Mouse (Mus musculus) liver, embryonic 14.5 days (tissue): Measurements from ENCODE around the gene AC129217.1. TPM values are rescaled to one million over a fixed set of nuclear protein-coding genes. Genes with fewer than 3 reads are reported as not detected.

ENCODE experiments used
- ATAC-seq: fragments of 200-750 bp; cut with Nextera tagmentation; 2 replicates; pipeline ENCODE4 v1.8.0; 2017; ENCODE audit warnings: moderate number of reproducible peaks, mild to moderate bottlenecking, moderate library complexity; ENCODE audit not compliant: insufficient read depth
- DNase-seq, 3 experiments: peaks; one replicate each; pipeline ENCODE4 v3.0.0-alpha.2; 2012 to 2013; ENCODE audit warnings: low read depth in 3 of 3, low spot score in 3 of 3
- H3K27ac ChIP-seq: fragments of 300-500 bp; sonication (generic); 2 replicates; pipeline ENCODE4 v1.5.1; 2014; ENCODE audit warnings: moderate library complexity, mild to moderate bottlenecking, control low read depth, inconsistent platforms
- H3K27me3 ChIP-seq: fragments of 300-500 bp; sonication (generic); 2 replicates; pipeline ENCODE4 v1.6.1; 2014; ENCODE audit warnings: mild to moderate bottlenecking, low read length, moderate library complexity; ENCODE audit not compliant: control insufficient read depth, insufficient read depth
- H3K36me3 ChIP-seq: fragments of 300-500 bp; sonication (generic); replicated peaks from 2 replicates; pipeline ENCODE4 v1.6.1; 2014; ENCODE audit warnings: low read depth; ENCODE audit not compliant: control insufficient read depth, insufficient read depth
- H3K4me1 ChIP-seq, 2 experiments: fragments of 200-500 bp in 1 of 2; fragments of 300-500 bp in 1 of 2; sonication (generic) in 1 of 2; replicated peaks; 2 replicates each; pipeline ENCODE4 v1.6.1; 2012 to 2014; ENCODE audit warnings: antibody characterized with exemption in 1 of 2, inconsistent platforms in 1 of 2, low read length in 1 of 2; ENCODE audit not compliant: control insufficient read depth in 2 of 2, insufficient read depth in 2 of 2
- H3K4me2 ChIP-seq: fragments of 300-500 bp; sonication (generic); 2 replicates; pipeline ENCODE4 v1.6.1; 2014; ENCODE audit warnings: low read depth, mild to moderate bottlenecking, control low read depth, moderate library complexity
- H3K4me3 ChIP-seq, 2 experiments: fragments of 200-500 bp in 1 of 2; fragments of 300-500 bp in 1 of 2; sonication (generic) in 1 of 2; 2 replicates each; pipeline ENCODE4 v1.5.1; 2012 to 2014; ENCODE audit warnings: low read depth in 2 of 2, low read length in 2 of 2, mild to moderate bottlenecking in 2 of 2, control low read depth in 1 of 2, inconsistent platforms in 1 of 2, moderate library complexity in 1 of 2; ENCODE audit not compliant: insufficient read depth in 1 of 2
- H3K9ac ChIP-seq: fragments of 300-500 bp; sonication (generic); replicated peaks from 2 replicates; pipeline ENCODE4 v1.6.1; 2014; ENCODE audit warnings: mild to moderate bottlenecking, control low read depth, moderate library complexity
- H3K9me3 ChIP-seq: fragments of 300-500 bp; sonication (generic); 2 replicates; pipeline ENCODE4 v1.6.1; 2016; ENCODE audit warnings: low read length, mixed read lengths; ENCODE audit not compliant: control insufficient read depth
- CTCF ChIP-seq: IDR thresholded peaks from 2 replicates; pipeline ENCODE4 v1.5.1; 2016; ENCODE audit warnings: antibody characterized with exemption, low read depth, control low read depth
- EP300 ChIP-seq: IDR thresholded peaks from 2 replicates; pipeline ENCODE4 v1.6.1; 2016; ENCODE audit warnings: antibody characterized with exemption, low read depth
- WGBS: fragments of 180-500 bp; shearing (Covaris S2); extraction: QIAGEN DNeasy Blood & Tissue Kit; methylation state at CpG from one replicate; pipeline ENCODE4 v1.1.7; 2014; ENCODE audit not compliant: insufficient replicate concordance; 5-methylcytosine and 5-hydroxymethylcytosine counted together
- polyA plus RNA-seq, 2 experiments: library from polyadenylated mRNA; depleted of rRNA in 1 of 2; stranded (reverse) in 1 of 2; unstranded in 1 of 2; fragments of >200 nt; fragmentation: Nextera tagmentation in 1 of 2; extraction: Ambion mirVana in 1 of 2; gene quantifications; 2 replicates each; pipeline versions ENCODE4 v1.2.1 to v1.2.3; 2012 to 2014

AC129217.1 gene
- polyA plus RNA-seq, 2 experiments, result 1.3 TPM; not detected in 1

DNA sequence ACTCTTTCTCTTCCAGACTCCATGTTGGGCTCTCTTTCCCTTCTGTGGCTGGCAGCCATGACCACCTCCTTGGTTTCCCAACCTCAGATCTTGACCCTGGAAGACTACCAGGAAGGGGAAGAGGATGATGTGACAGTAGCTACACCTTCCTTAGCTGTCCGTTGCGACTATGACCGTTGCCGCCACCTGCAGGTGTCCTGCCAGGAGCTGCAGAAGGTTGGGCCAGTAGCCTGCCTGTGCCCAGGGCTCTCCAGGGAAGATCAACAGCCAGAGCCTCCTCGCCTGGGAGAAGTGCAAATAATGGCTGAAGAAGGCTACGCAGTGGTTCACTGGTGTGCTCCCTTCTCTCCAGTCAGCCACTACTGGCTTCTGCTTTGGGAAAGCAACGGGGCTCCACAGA lies 22.1 kb downstream of the AC129217.1 start:
- Histone ChIP-seq H3K27me3 (no peaks in the 10 kb centered on the region), H3K27ac (no peak overlapping the region), H3K4me2 (no peak overlapping the region), H3K36me3 (peaks cover 3% of the 10 kb centered on the region), H3K4me3 (no peak overlapping the region), H3K4me1 (0 out of 4 replicates have a peak, but pooled peaks cover 0 to 4% of the 10 kb centered on the region in 2 experiments), H3K9me3 (no peaks in the 10 kb centered on the region), H3K9ac (no peak overlapping the region)
- WGBS, result 40% methylated on average over 7 of the region's 7 CpGs
- DNase-seq, result no peak
- no peak for ATAC-seq
- no peak for TF ChIP-seq EP300
- peak; percentile 42; the same call in 1 of the 2 replicates for TF ChIP-seq CTCF

DNA sequence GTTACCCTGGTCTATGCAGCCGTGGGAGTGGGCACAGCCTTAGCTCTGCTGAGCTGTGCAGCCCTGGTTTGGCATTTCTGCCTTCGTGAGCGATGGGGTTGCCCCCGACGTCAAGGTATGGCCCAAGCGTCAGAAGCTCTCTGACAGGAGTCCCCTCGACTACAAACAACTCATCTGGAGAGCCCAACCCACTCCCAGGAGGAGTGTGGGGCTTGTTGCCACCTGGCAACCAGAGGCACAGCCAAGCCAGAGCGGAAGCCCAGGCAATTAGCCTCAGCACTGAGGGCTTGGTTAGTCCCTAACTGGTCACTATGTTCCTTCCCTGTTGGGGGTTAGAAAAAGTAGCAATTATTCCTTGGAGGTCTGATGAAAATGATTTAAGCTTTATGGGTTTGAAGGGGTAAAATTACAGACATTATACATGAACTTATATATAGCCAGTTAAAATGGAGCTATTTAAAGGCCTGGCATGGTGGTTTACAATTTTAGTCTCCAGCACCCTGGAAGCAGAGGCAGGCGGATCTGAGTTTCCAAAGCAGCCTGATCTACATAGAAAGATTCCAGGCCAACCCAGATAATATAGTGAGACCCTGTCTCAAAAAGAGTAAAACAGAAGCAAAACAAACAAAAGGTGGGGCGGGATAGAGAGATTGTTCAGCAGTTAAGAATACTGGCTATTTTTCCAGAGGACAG lies 22.8 kb downstream of the AC129217.1 start:
- Histone ChIP-seq H3K27me3 (no peaks in the 10 kb centered on the region), H3K27ac (no peak overlapping the region), H3K9me3 (no peaks in the 10 kb centered on the region), H3K4me1 (0 out of 4 replicates have a peak, but pooled peaks cover 0 to 4% of the 10 kb centered on the region in 2 experiments), H3K36me3 (no peaks in the 10 kb centered on the region; the same call in 1 of the 2 replicates), H3K9ac (no peak overlapping the region), H3K4me2 (no peak overlapping the region), H3K4me3 (no peak overlapping the region)
- WGBS, result 57% methylated on average over 10 of the region's 10 CpGs
- ATAC-seq (no peak), DNase-seq (no peak)
- no peak for TF ChIP-seq CTCF

- 73% methylated on average over 3 of the region's 3 CpGs for WGBS
- no peaks in the 10 kb centered on the region for H3K9me3 ChIP-seq
- no peak overlapping the region for H3K4me2 ChIP-seq
- 0 out of 4 replicates have a peak, but pooled peaks cover 0 to 4% of the 10 kb centered on the region in 2 experiments for H3K4me1 ChIP-seq
- H3K9ac ChIP-seq, result no peak overlapping the region
- DNase-seq, result no peak
- ATAC-seq, result no peak
- no peaks in the 10 kb centered on the region for H3K36me3 ChIP-seq
- no peak overlapping the region for H3K4me3 ChIP-seq
- TF ChIP-seq CTCF (no peak), EP300 (no peak)
- H3K27me3 ChIP-seq, result no peaks in the 10 kb centered on the region
- no peak overlapping the region for H3K27ac ChIP-seq
Observed at GRCm38 (mm10) chr19:8853117-8853516, 23.5 kb downstream of the AC129217.1 start.

DNA sequence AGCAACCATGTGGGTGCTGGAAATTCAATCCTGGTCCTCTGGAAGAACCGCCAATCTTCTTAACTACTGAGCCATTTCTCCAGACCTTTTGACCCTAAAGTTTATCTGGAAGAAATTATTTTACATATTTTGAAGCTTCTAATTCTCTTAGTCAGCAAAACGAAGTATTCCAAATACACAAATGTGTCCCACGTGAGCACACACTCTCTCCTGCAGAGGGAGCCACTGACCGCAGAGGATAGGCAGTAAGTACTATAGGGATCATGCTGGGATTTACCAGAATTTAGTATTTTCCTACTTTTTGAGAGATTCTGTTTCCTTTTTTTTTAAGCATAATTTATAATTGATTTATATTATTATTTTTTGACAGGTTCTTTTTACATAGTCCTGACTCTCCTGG lies 28.1 kb downstream of the AC129217.1 start:
- ATAC-seq, result no peak

DNA sequence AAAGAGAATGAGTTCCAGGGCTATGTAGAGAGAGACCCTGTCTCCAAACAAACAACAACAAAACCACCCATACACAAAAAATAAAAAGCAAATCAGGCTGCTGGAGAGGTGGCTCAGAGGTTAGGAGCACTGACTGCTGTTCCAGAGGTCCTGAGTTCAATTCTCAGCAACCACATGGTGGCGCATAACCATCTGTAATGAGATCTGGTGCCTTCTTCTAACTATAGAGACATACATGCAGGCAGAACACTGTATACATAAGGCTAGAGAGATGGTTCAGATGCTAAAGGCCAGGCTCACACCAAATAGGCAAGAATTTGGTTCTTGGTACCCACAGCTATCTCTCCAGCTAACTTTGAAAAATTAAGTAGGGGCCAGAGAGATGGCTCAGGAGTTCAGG lies 29.4 kb downstream of the AC129217.1 start:
- 28% methylated on average over 1 of the region's 1 CpGs for WGBS
- Histone ChIP-seq H3K4me1 (no peaks in the 10 kb centered on the region), H3K27me3 (no peaks in the 10 kb centered on the region), H3K9ac (no peak overlapping the region), H3K36me3 (no peaks in the 10 kb centered on the region), H3K9me3 (no peaks in the 10 kb centered on the region), H3K4me3 (no peak overlapping the region), H3K4me2 (no peak overlapping the region), H3K27ac (no peak overlapping the region)
- ATAC-seq, result no peak
- no peak for DNase-seq
- peak; percentile 70 for TF ChIP-seq CTCF
- no peak for TF ChIP-seq EP300

More for the DNA sequence above, 28.1 kb downstream of the AC129217.1 start:
- no peaks in the 10 kb centered on the region for H3K27me3 ChIP-seq
- no peaks in the 10 kb centered on the region for H3K36me3 ChIP-seq
- DNase-seq, result no peak
- no peaks in the 10 kb centered on the region for H3K9me3 ChIP-seq
- TF ChIP-seq CTCF (peak; percentile 78), EP300 (no peak)
- WGBS, result 27% methylated on average over 4 of the region's 4 CpGs
- H3K4me3 ChIP-seq, result no peak overlapping the region
- no peaks in the 10 kb centered on the region for H3K4me1 ChIP-seq
- no peak overlapping the region for H3K9ac ChIP-seq
- no peak overlapping the region for H3K27ac ChIP-seq
- H3K4me2 ChIP-seq, result no peak overlapping the region
